Mouse (Mus musculus) thymus, postnatal 36 days (tissue): ENCODE measurements around the gene Pth1r.
A peak's percentile ranks its signal among the peaks of the same experiment; 100 is the strongest.

Experiments
- DNase-seq, 2 experiments: peaks; one replicate each; pipeline ENCODE4 v3.0.0; 2022; ENCODE audit warnings: mixed read lengths in 2 of 2

Gene Pth1r

GRCm38 (mm10) chr9:110682255-110682654 is 64.7 kb downstream of the Pth1r start:
- DNase-seq, result no peak

GRCm38 (mm10) chr9:110681817-110682216 is 65.1 kb downstream of the Pth1r start:
- DNase-seq, result no peak

- DNase-seq, result no peak
Observed at GRCm38 (mm10) chr9:110680736-110681507, 66.0 kb downstream of the Pth1r start.

- no peak for DNase-seq
Observed at GRCm38 (mm10) chr9:110678886-110679285, 68.1 kb downstream of the Pth1r start.

- no peak for DNase-seq
Observed at GRCm38 (mm10) chr9:110676492-110676911, 70.4 kb downstream of the Pth1r start.

- no peak for DNase-seq
Observed at GRCm38 (mm10) chr9:110673107-110673752, 73.7 kb downstream of the Pth1r start.

GRCm38 (mm10) chr9:110672462-110673106 is 74.4 kb downstream of the Pth1r start:
- DNase-seq, result peak; percentile 38 to 40
